In the genomic region with DNA sequence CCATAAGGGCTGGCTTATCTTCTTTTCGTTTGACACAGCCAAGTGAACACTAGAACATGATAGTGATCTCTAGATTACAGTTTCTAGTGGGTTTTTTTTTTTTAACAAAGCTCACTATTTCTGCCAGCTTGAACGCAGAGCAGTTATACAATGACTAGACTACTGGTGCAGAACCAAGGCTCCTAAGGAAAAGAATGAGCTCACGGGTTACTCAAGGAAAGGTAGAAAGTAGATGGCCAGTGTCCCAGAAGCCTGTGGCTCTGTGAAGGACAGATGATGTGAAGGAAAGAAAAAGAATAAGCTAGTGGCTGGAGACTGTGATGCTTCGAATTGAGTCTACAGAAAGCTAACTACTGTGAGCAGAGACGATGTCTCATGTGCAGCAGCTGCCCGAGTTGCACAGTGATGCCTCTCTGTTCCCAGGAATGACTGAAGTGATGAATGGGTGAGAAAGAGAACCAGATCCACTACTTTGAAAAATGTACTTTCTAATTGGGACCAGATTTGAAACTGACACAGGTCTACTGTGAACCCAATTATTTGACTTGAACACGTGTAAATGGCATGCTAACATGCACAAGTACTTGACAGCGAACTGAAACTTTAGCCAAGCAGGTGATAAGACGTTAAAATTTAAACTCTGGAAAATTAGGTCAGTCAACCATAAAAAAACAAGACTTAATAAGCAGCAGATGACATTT, we compare ENCODE assay signal across 27 mouse cellular contexts.
DNase-seq lines count a peak whose midpoint lies in the region; ATAC-seq and TF ChIP-seq lines count a peak whose summit lies in the region.
"Had no signal": no experiment of that assay in that cellular context is flagged by ENCODE, and none has a peak within 500 bp of the region (broad histone marks: within the 10 kb centered on the region; RNA-seq: fewer than 3 reads in every experiment).

No protein-coding gene starts in this region.

- H3K9ac ChIP-seq in kidney, embryonic 15.5 days: no peak overlapping the region
- H3K9ac ChIP-seq in lung, postnatal 0 days (replicated peaks; ENCODE audit: low read depth): no peak overlapping the region
- H3K9ac ChIP-seq: midbrain, embryonic 12.5 days; neural tube, embryonic 12.5 days; stomach, embryonic 15.5 days had no signal

- no peak for TF ChIP-seq POLR2A in embryonic fibroblast, embryonic 13.5 days (IDR thresholded peaks at IDR 0.05; ENCODE audit: low read depth, low read length)

- no peak overlapping the region for H3K27ac ChIP-seq in kidney, embryonic 15.5 days
- peak overlapping the region; percentile 81; the same call in 1 of the 2 replicates for H3K27ac ChIP-seq in embryonic fibroblast, embryonic 13.5 days (ENCODE audit: insufficient read depth, low read length)
- H3K27ac ChIP-seq in lung, postnatal 0 days (ENCODE audit: low read length): no peak overlapping the region
- H3K27ac ChIP-seq: hindbrain, embryonic 10.5 days; hindbrain, postnatal 0 days; kidney, postnatal 0 days; left cerebral cortex, adult 2 months; macrophage; midbrain, embryonic 12.5 days; neural tube, embryonic 12.5 days; stomach, embryonic 15.5 days had no signal

- DNase-seq in embryo, embryonic 11 days: peak; percentile 49
- no peak for DNase-seq in embryo, embryonic 10 days (ENCODE audit: low spot score)
- no peak for DNase-seq in kidney, postnatal 4 days
- no peak for DNase-seq in spleen, postnatal 4 days (ENCODE audit: low spot score in 2 of 2)
- DNase-seq in lung, postnatal 0 days (ENCODE audit: low spot score): no peak
- DNase-seq in adrenal gland, postnatal 25 days: no peak
- DNase-seq: cerebellum, adult 8-10 months; gastrocnemius, postnatal 36 days; layer of hippocampus, adult 9-11 months; left cerebral cortex, postnatal 4 days; liver; lung, adult 2 months; thymus, adult 18-20 months; thymus, postnatal 4 days had no signal

- 54% methylated on average over 9 of the region's 9 CpGs for WGBS in kidney, embryonic 15.5 days
- WGBS in lung, postnatal 0 days: 62% methylated on average over 9 of the region's 9 CpGs

- no peaks in the 10 kb centered on the region for H3K9me3 ChIP-seq in kidney, embryonic 15.5 days (replicated peaks)
- H3K9me3 ChIP-seq in lung, postnatal 0 days (ENCODE audit: low read length): no peaks in the 10 kb centered on the region
- H3K9me3 ChIP-seq: hindbrain, embryonic 10.5 days; midbrain, embryonic 12.5 days; neural tube, embryonic 12.5 days; stomach, embryonic 15.5 days had no signal

- no peak overlapping the region for H3K4me3 ChIP-seq in kidney, embryonic 15.5 days (replicated peaks)
- H3K4me3 ChIP-seq in embryonic fibroblast, embryonic 13.5 days (ENCODE audit: insufficient read depth, low read length): no peak overlapping the region
- H3K4me3 ChIP-seq in lung, postnatal 0 days (ENCODE audit: low read depth, low read length): no peak overlapping the region
- H3K4me3 ChIP-seq: erythroblast, embryonic 14.5 days; hindbrain, embryonic 10.5 days; left cerebral cortex, adult 2 months; midbrain, embryonic 12.5 days; neural tube, embryonic 12.5 days; stomach, embryonic 15.5 days had no signal

- H3K4me2 ChIP-seq in kidney, embryonic 15.5 days: no peak overlapping the region
- H3K4me2 ChIP-seq in lung, postnatal 0 days (replicated peaks; ENCODE audit: low read depth, low read length): no peak overlapping the region
- H3K4me2 ChIP-seq: midbrain, embryonic 12.5 days; neural tube, embryonic 12.5 days; stomach, embryonic 15.5 days had no signal

- H3K36me3 ChIP-seq in kidney, embryonic 15.5 days: no peaks in the 10 kb centered on the region
- no peaks in the 10 kb centered on the region for H3K36me3 ChIP-seq in lung, postnatal 0 days (ENCODE audit: insufficient read depth, low read length)
- H3K36me3 ChIP-seq: G1E; hindbrain, embryonic 10.5 days; midbrain, embryonic 12.5 days; neural tube, embryonic 12.5 days; stomach, embryonic 15.5 days had no signal

- H3K27me3 ChIP-seq in kidney, embryonic 15.5 days: no peaks in the 10 kb centered on the region
- H3K27me3 ChIP-seq in lung, postnatal 0 days (replicated peaks; ENCODE audit: insufficient read depth, low read length): no peaks in the 10 kb centered on the region
- H3K27me3 ChIP-seq: midbrain, embryonic 12.5 days; neural tube, embryonic 12.5 days; stomach, embryonic 15.5 days had no signal

- peak; percentile 79 for ATAC-seq in kidney, embryonic 15.5 days (replicated peaks; ENCODE audit: low FRiP score)
- no peak for ATAC-seq in lung, postnatal 0 days
- ATAC-seq: forebrain, embryonic 14.5 days; hindbrain, postnatal 0 days had no signal

- TF ChIP-seq CTCF in embryonic fibroblast, embryonic 13.5 days (IDR thresholded peaks at IDR 0.05; ENCODE audit: borderline replicate concordance, insufficient read depth, low read length): no peak
- TF ChIP-seq CTCF in lung, postnatal 0 days (IDR thresholded peaks at IDR 0.05): no peak

- TF ChIP-seq EP300 in lung, postnatal 0 days (IDR thresholded peaks at IDR 0.05): no peak

- peaks cover 8% of the 10 kb centered on the region for H3K4me1 ChIP-seq in kidney, embryonic 15.5 days
- H3K4me1 ChIP-seq in embryonic fibroblast, embryonic 13.5 days (ENCODE audit: control insufficient read depth, insufficient read depth, low read length): peaks cover 11% of the 10 kb centered on the region
- H3K4me1 ChIP-seq in lung, postnatal 0 days (ENCODE audit: insufficient read depth, low read depth, low read length): no peaks in the 10 kb centered on the region
- H3K4me1 ChIP-seq: hindbrain, embryonic 10.5 days; midbrain, embryonic 12.5 days; neural tube, embryonic 12.5 days; stomach, embryonic 15.5 days had no signal
